Mouse (Mus musculus): Measurements from ENCODE around the gene Mvd.

Gene Mvd

GRCm38 (mm10) chr8:122443262-122444006, at the start of gene Mvd:
Mvd (minus strand) TSS chr8:122443422.
- peak; percentile 98 for DNase-seq (ENCODE audit: low read depth, low spot score)

GRCm38 (mm10) chr8:122488387-122488786, 45.2 kb upstream of the Mvd start:
- DNase-seq (ENCODE audit: low read depth, low spot score), result no peak

GRCm38 (mm10) chr8:122484831-122485230, 41.6 kb upstream of the Mvd start:
- no peak for DNase-seq (ENCODE audit: low read depth, low spot score)

GRCm38 (mm10) chr8:122483877-122484276, 40.7 kb upstream of the Mvd start:
- no peak for DNase-seq (ENCODE audit: low read depth, low spot score)

GRCm38 (mm10) chr8:122482448-122482847, 39.2 kb upstream of the Mvd start:
- DNase-seq (ENCODE audit: low read depth, low spot score), result no peak

- peak; percentile 84 for DNase-seq (ENCODE audit: low read depth, low spot score)
Measured at GRCm38 (mm10) chr8:122475580-122476320, 32.5 kb upstream of the Mvd start, which contains the start of the genes Rnf166 and Ctu2. Rnf166 (minus strand) TSS chr8:122476064. Ctu2 (plus strand) TSS chr8:122476143.

GRCm38 (mm10) chr8:122474951-122475560, 31.8 kb upstream of the Mvd start:
- no peak for DNase-seq (ENCODE audit: low read depth, low spot score)

- DNase-seq (ENCODE audit: low read depth, low spot score), result no peak
Measured at GRCm38 (mm10) chr8:122473911-122474421, 30.7 kb upstream of the Mvd start.

GRCm38 (mm10) chr8:122470691-122471090, 27.5 kb upstream of the Mvd start:
- DNase-seq (ENCODE audit: low read depth, low spot score), result no peak

GRCm38 (mm10) chr8:122469965-122470364, 26.7 kb upstream of the Mvd start:
- no peak for DNase-seq (ENCODE audit: low read depth, low spot score)

GRCm38 (mm10) chr8:122469407-122469806, 26.2 kb upstream of the Mvd start:
- DNase-seq (ENCODE audit: low read depth, low spot score), result no peak

GRCm38 (mm10) chr8:122467816-122468215, 24.6 kb upstream of the Mvd start:
- no peak for DNase-seq (ENCODE audit: low read depth, low spot score)

GRCm38 (mm10) chr8:122464985-122465384, 21.8 kb upstream of the Mvd start:
- DNase-seq (ENCODE audit: low read depth, low spot score), result no peak

- no peak for DNase-seq (ENCODE audit: low read depth, low spot score)
Measured at GRCm38 (mm10) chr8:122463651-122464640, 20.7 kb upstream of the Mvd start.

GRCm38 (mm10) chr8:122462510-122462909, 19.3 kb upstream of the Mvd start:
- no peak for DNase-seq (ENCODE audit: low read depth, low spot score)

GRCm38 (mm10) chr8:122461473-122462148, 18.4 kb upstream of the Mvd start:
- DNase-seq (ENCODE audit: low read depth, low spot score), result no peak

GRCm38 (mm10) chr8:122460524-122461472, 17.6 kb upstream of the Mvd start, which contains the start of gene Snai3:
Snai3 (minus strand) TSS chr8:122460733.
- DNase-seq (ENCODE audit: low read depth, low spot score), result peak; percentile 57

- DNase-seq (ENCODE audit: low read depth, low spot score), result no peak
Measured at GRCm38 (mm10) chr8:122459990-122460389, 16.8 kb upstream of the Mvd start.

- no peak for DNase-seq (ENCODE audit: low read depth, low spot score)
Measured at GRCm38 (mm10) chr8:122459218-122459900, 16.1 kb upstream of the Mvd start.
